Mouse (Mus musculus) frontal cortex, postnatal 14 days (tissue): ENCODE measurements around the gene Tamm41.

Source experiments
- DNase-seq, 2 experiments: peaks; one replicate each; pipeline ENCODE4 v3.0.0; 2022; ENCODE audit warnings: low spot score in 2 of 2

Gene Tamm41

GRCm38 (mm10) chr6:115027485-115027992 is 10.1 kb downstream of the Tamm41 start:
- DNase-seq: no peak

- no peak for DNase-seq
Measured at GRCm38 (mm10) chr6:115022876-115023275, 14.8 kb downstream of the Tamm41 start.

GRCm38 (mm10) chr6:115015461-115015860 is 22.2 kb downstream of the Tamm41 start:
- DNase-seq: no peak

GRCm38 (mm10) chr6:115013574-115013973 is 24.1 kb downstream of the Tamm41 start:
- no peak for DNase-seq

GRCm38 (mm10) chr6:115011792-115012191 is 25.9 kb downstream of the Tamm41 start:
- no peak for DNase-seq

- no peak for DNase-seq
Measured at GRCm38 (mm10) chr6:115010815-115011214, 26.9 kb downstream of the Tamm41 start.

- no peak for DNase-seq
Measured at GRCm38 (mm10) chr6:115010304-115010703, 27.4 kb downstream of the Tamm41 start.

GRCm38 (mm10) chr6:115007728-115008127 is 29.9 kb downstream of the Tamm41 start:
- peak in 1 of 2 experiments; percentile 64 for DNase-seq

GRCm38 (mm10) chr6:115006948-115007347 is 30.7 kb downstream of the Tamm41 start:
- DNase-seq: no peak

- no peak for DNase-seq
Measured at GRCm38 (mm10) chr6:115006065-115006464, 31.6 kb downstream of the Tamm41 start.

- peak; percentile 30 to 35 for DNase-seq
Measured at GRCm38 (mm10) chr6:115005351-115005890, 32.3 kb downstream of the Tamm41 start.

- DNase-seq: peak in 1 of 2 experiments; percentile 37
Measured at GRCm38 (mm10) chr6:115004636-115005035, 33.0 kb downstream of the Tamm41 start.

- no peak for DNase-seq
Measured at GRCm38 (mm10) chr6:114998374-114999031, 39.2 kb downstream of the Tamm41 start.

GRCm38 (mm10) chr6:114997471-114997870 is 40.2 kb downstream of the Tamm41 start:
- DNase-seq: no peak

GRCm38 (mm10) chr6:114996910-114997309 is 40.8 kb downstream of the Tamm41 start:
- no peak for DNase-seq

- no peak for DNase-seq
Measured at GRCm38 (mm10) chr6:114994079-114994478, 43.6 kb downstream of the Tamm41 start.

GRCm38 (mm10) chr6:114993659-114994058 is 44.0 kb downstream of the Tamm41 start:
- peak; percentile 18 to 49 for DNase-seq

- no peak for DNase-seq
Measured at GRCm38 (mm10) chr6:114991909-114992308, 45.8 kb downstream of the Tamm41 start.

- no peak for DNase-seq
Measured at GRCm38 (mm10) chr6:114988619-114988980, 49.1 kb downstream of the Tamm41 start.

GRCm38 (mm10) chr6:114987966-114988618 is 49.6 kb downstream of the Tamm41 start:
- no peak for DNase-seq

GRCm38 (mm10) chr6:114982671-114983070 is 55.0 kb downstream of the Tamm41 start:
- DNase-seq: no peak

GRCm38 (mm10) chr6:114979715-114980114 is 58.0 kb downstream of the Tamm41 start:
- no peak for DNase-seq

GRCm38 (mm10) chr6:114976915-114977419 is 60.7 kb downstream of the Tamm41 start:
- DNase-seq: peak; percentile 54 to 64
